Mouse (Mus musculus): ENCODE data around the gene Polr2a. TPM values are rescaled to one million over a fixed set of nuclear protein-coding genes. Genes with fewer than 3 reads are reported as not detected.

Gene Polr2a
- polyA plus RNA-seq, 1 experiment from 2014 or later, result 65.0 TPM

- WGBS, result 54% methylated on average over 1 of the region's 1 CpGs
- Histone ChIP-seq H3K36me3 (ENCODE audit: control insufficient read depth, insufficient read depth, low read length) (no peaks in the 10 kb centered on the region), H3K9me3 (ENCODE audit: control insufficient read depth, low read length) (no peaks in the 10 kb centered on the region), H3K9ac (ENCODE audit: low read length) (no peak overlapping the region), H3K27ac (ENCODE audit: low read depth, low read length) (no peak overlapping the region), H3K4me3 (ENCODE audit: low read depth, low read length) (no peak overlapping the region), H3K27me3 (ENCODE audit: control insufficient read depth, insufficient read depth, low read length) (0 out of 2 replicates have a peak, but pooled peaks cover 3% of the 10 kb centered on the region), H3K4me2 (ENCODE audit: low read depth) (no peak overlapping the region), H3K4me1 (ENCODE audit: control insufficient read depth, insufficient read depth, low read length) (peaks cover 9% of the 10 kb centered on the region; the same call in 1 of the 2 replicates)
- DNase-seq (ENCODE audit: low spot score), result no peak
- ATAC-seq (ENCODE audit: insufficient read depth, low FRiP score, low TSS enrichment), result no peak
Measured at GRCm38 (mm10) chr11:69699595-69699994, 58.8 kb downstream of the Polr2a start.

GRCm38 (mm10) chr11:69698574-69698973, 59.9 kb downstream of the Polr2a start:
- H3K27me3 ChIP-seq (ENCODE audit: control insufficient read depth, insufficient read depth, low read length), result 0 out of 2 replicates have a peak, but pooled peaks cover 3% of the 10 kb centered on the region
- H3K36me3 ChIP-seq (ENCODE audit: control insufficient read depth, insufficient read depth, low read length), result no peaks in the 10 kb centered on the region
- DNase-seq (ENCODE audit: low spot score) (no peak), ATAC-seq (ENCODE audit: insufficient read depth, low FRiP score, low TSS enrichment) (no peak)
- no peak overlapping the region for H3K4me3 ChIP-seq (ENCODE audit: low read depth, low read length)
- H3K9ac ChIP-seq (ENCODE audit: low read length), result no peak overlapping the region
- H3K9me3 ChIP-seq (ENCODE audit: control insufficient read depth, low read length), result no peaks in the 10 kb centered on the region
- no peak overlapping the region for H3K27ac ChIP-seq (ENCODE audit: low read depth, low read length)
- H3K4me2 ChIP-seq (ENCODE audit: low read depth), result no peak overlapping the region
- H3K4me1 ChIP-seq (ENCODE audit: control insufficient read depth, insufficient read depth, low read length), result peaks cover 9% of the 10 kb centered on the region; the same call in 1 of the 2 replicates
- 70% methylated on average over 5 of the region's 5 CpGs for WGBS

GRCm38 (mm10) chr11:69697396-69697795, 61.0 kb downstream of the Polr2a start:
- no peaks in the 10 kb centered on the region for H3K36me3 ChIP-seq (ENCODE audit: control insufficient read depth, insufficient read depth, low read length)
- no peak overlapping the region for H3K9ac ChIP-seq (ENCODE audit: low read length)
- no peak overlapping the region for H3K4me2 ChIP-seq (ENCODE audit: low read depth)
- no peak for DNase-seq (ENCODE audit: low spot score)
- H3K27me3 ChIP-seq (ENCODE audit: control insufficient read depth, insufficient read depth, low read length), result 0 out of 2 replicates have a peak, but pooled peaks cover 3% of the 10 kb centered on the region
- no peak for ATAC-seq (ENCODE audit: insufficient read depth, low FRiP score, low TSS enrichment)
- H3K4me1 ChIP-seq (ENCODE audit: control insufficient read depth, insufficient read depth, low read length), result peaks cover 9% of the 10 kb centered on the region; the same call in 1 of the 2 replicates
- 83% methylated on average over 3 of the region's 3 CpGs for WGBS
- H3K9me3 ChIP-seq (ENCODE audit: control insufficient read depth, low read length), result no peaks in the 10 kb centered on the region
- no peak overlapping the region for H3K27ac ChIP-seq (ENCODE audit: low read depth, low read length)
- no peak overlapping the region for H3K4me3 ChIP-seq (ENCODE audit: low read depth, low read length)

- peak; percentile 55 for DNase-seq (ENCODE audit: low spot score)
- peaks cover 9% of the 10 kb centered on the region; the same call in 1 of the 2 replicates for H3K4me1 ChIP-seq (ENCODE audit: control insufficient read depth, insufficient read depth, low read length)
- ATAC-seq (ENCODE audit: insufficient read depth, low FRiP score, low TSS enrichment), result no peak
- no peaks in the 10 kb centered on the region for H3K9me3 ChIP-seq (ENCODE audit: control insufficient read depth, low read length)
- H3K9ac ChIP-seq (ENCODE audit: low read length), result peak within 1 kb of the TSS; percentile 77
- peak within 1 kb of the TSS; percentile 84 for H3K4me2 ChIP-seq (ENCODE audit: low read depth)
- peak within 1 kb of the TSS; percentile 43 for H3K4me3 ChIP-seq (ENCODE audit: low read depth, low read length)
- WGBS, result under 1% methylated on average over 41 of the region's 41 CpGs
- H3K27ac ChIP-seq (ENCODE audit: low read depth, low read length), result no peak within 1 kb of the TSS
- H3K27me3 ChIP-seq (ENCODE audit: control insufficient read depth, insufficient read depth, low read length), result 0 out of 2 replicates have a peak, but pooled peaks cover 3% of the 10 kb centered on the region
- H3K36me3 ChIP-seq (ENCODE audit: control insufficient read depth, insufficient read depth, low read length), result no peaks in the 10 kb centered on the region
Measured at GRCm38 (mm10) chr11:69695361-69696181, 62.9 kb downstream of the Polr2a start, which contains the start of the genes Tnfsf12 and Tnfsfm13. Gene Tnfsf12 (minus strand): TSS chr11:69695849. Gene Tnfsfm13 (minus strand): TSS chr11:69696098.

GRCm38 (mm10) chr11:69695046-69695360, 63.4 kb downstream of the Polr2a start:
- Histone ChIP-seq H3K9ac (ENCODE audit: low read length) (no peak overlapping the region), H3K9me3 (ENCODE audit: control insufficient read depth, low read length) (no peaks in the 10 kb centered on the region), H3K4me3 (ENCODE audit: low read depth, low read length) (peak overlapping the region; percentile 43; the same call in 1 of the 2 replicates), H3K4me2 (ENCODE audit: low read depth) (peak overlapping the region; percentile 84), H3K27me3 (ENCODE audit: control insufficient read depth, insufficient read depth, low read length) (0 out of 2 replicates have a peak, but pooled peaks cover 3% of the 10 kb centered on the region), H3K27ac (ENCODE audit: low read depth, low read length) (no peak overlapping the region), H3K4me1 (ENCODE audit: control insufficient read depth, insufficient read depth, low read length) (peaks cover 9% of the 10 kb centered on the region; the same call in 1 of the 2 replicates), H3K36me3 (ENCODE audit: control insufficient read depth, insufficient read depth, low read length) (no peaks in the 10 kb centered on the region)
- no peak for ATAC-seq (ENCODE audit: insufficient read depth, low FRiP score, low TSS enrichment)
- no peak for DNase-seq (ENCODE audit: low spot score)
- 35% methylated on average over 6 of the region's 6 CpGs for WGBS

- Histone ChIP-seq H3K9me3 (ENCODE audit: control insufficient read depth, low read length) (no peaks in the 10 kb centered on the region), H3K4me2 (ENCODE audit: low read depth) (no peak overlapping the region), H3K4me3 (ENCODE audit: low read depth, low read length) (no peak overlapping the region), H3K27me3 (ENCODE audit: control insufficient read depth, insufficient read depth, low read length) (0 out of 2 replicates have a peak, but pooled peaks cover 3% of the 10 kb centered on the region), H3K36me3 (ENCODE audit: control insufficient read depth, insufficient read depth, low read length) (no peaks in the 10 kb centered on the region), H3K9ac (ENCODE audit: low read length) (no peak overlapping the region; the same call in 1 of the 2 replicates), H3K4me1 (ENCODE audit: control insufficient read depth, insufficient read depth, low read length) (peaks cover 9% of the 10 kb centered on the region; the same call in 1 of the 2 replicates), H3K27ac (ENCODE audit: low read depth, low read length) (no peak overlapping the region)
- no peak for DNase-seq (ENCODE audit: low spot score)
- ATAC-seq (ENCODE audit: insufficient read depth, low FRiP score, low TSS enrichment), result no peak
- WGBS, result 63% methylated on average over 11 of the region's 11 CpGs
Measured at GRCm38 (mm10) chr11:69693421-69693965, 64.9 kb downstream of the Polr2a start.

GRCm38 (mm10) chr11:69692863-69693262, 65.6 kb downstream of the Polr2a start:
- H3K4me2 ChIP-seq (ENCODE audit: low read depth), result no peak overlapping the region
- H3K27me3 ChIP-seq (ENCODE audit: control insufficient read depth, insufficient read depth, low read length), result 0 out of 2 replicates have a peak, but pooled peaks cover 3% of the 10 kb centered on the region
- no peak overlapping the region for H3K27ac ChIP-seq (ENCODE audit: low read depth, low read length)
- DNase-seq (ENCODE audit: low spot score) (no peak), ATAC-seq (ENCODE audit: insufficient read depth, low FRiP score, low TSS enrichment) (no peak)
- H3K9me3 ChIP-seq (ENCODE audit: control insufficient read depth, low read length), result no peaks in the 10 kb centered on the region
- 85% methylated on average over 6 of the region's 6 CpGs for WGBS
- H3K4me1 ChIP-seq (ENCODE audit: control insufficient read depth, insufficient read depth, low read length), result peaks cover 9% of the 10 kb centered on the region; the same call in 1 of the 2 replicates
- no peaks in the 10 kb centered on the region for H3K36me3 ChIP-seq (ENCODE audit: control insufficient read depth, insufficient read depth, low read length)
- H3K9ac ChIP-seq (ENCODE audit: low read length), result no peak overlapping the region
- no peak overlapping the region for H3K4me3 ChIP-seq (ENCODE audit: low read depth, low read length)

GRCm38 (mm10) chr11:69692196-69692811, 66.1 kb downstream of the Polr2a start:
- peaks cover 9% of the 10 kb centered on the region; the same call in 1 of the 2 replicates for H3K4me1 ChIP-seq (ENCODE audit: control insufficient read depth, insufficient read depth, low read length)
- ATAC-seq (ENCODE audit: insufficient read depth, low FRiP score, low TSS enrichment), result no peak
- no peak overlapping the region for H3K4me3 ChIP-seq (ENCODE audit: low read depth, low read length)
- no peak overlapping the region for H3K27ac ChIP-seq (ENCODE audit: low read depth, low read length)
- 0 out of 2 replicates have a peak, but pooled peaks cover 3% of the 10 kb centered on the region for H3K27me3 ChIP-seq (ENCODE audit: control insufficient read depth, insufficient read depth, low read length)
- H3K4me2 ChIP-seq (ENCODE audit: low read depth), result no peak overlapping the region
- no peak overlapping the region for H3K9ac ChIP-seq (ENCODE audit: low read length)
- no peaks in the 10 kb centered on the region for H3K36me3 ChIP-seq (ENCODE audit: control insufficient read depth, insufficient read depth, low read length)
- DNase-seq (ENCODE audit: low spot score), result no peak
- no peaks in the 10 kb centered on the region for H3K9me3 ChIP-seq (ENCODE audit: control insufficient read depth, low read length)
- WGBS, result 81% methylated on average over 9 of the region's 9 CpGs

Data from neural tube, embryonic 11.5 days (tissue).